Mouse (Mus musculus): ENCODE data around the gene 1700025B11Rik. TPM values are rescaled to one million over a fixed set of nuclear protein-coding genes. Genes with fewer than 3 reads are reported as not detected.

1700025B11Rik gene
- not detected in 2 replicates for polyA plus RNA-seq (2012)

DNA sequence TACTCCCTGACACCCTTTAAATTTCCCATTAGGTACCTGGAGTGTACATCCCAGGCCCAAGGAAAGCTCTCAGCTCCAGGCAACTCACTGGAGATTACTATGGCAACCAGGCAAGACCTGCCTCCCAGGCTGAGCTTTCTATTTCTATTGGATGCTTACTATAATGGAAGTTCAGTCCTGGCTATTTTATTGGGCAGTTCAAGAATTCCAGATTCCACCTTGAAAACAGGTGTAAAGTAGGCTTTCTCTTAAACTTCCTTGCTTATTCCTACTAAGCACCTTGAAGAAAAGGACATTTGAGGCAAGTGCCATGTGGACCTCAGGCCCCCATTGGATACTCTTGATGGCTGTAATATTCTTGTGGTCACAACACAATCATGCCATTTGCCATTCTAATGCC, at the start of gene 1700025B11Rik:
TSS of gene 1700025B11Rik (minus strand) at position 101 of the 400 bp plus-strand sequence.
- TF ChIP-seq GATA1 (IDR thresholded peaks at IDR 0.05; ENCODE audit: low read length) (no peak), TAL1 (IDR thresholded peaks at IDR 0.05; ENCODE audit: low read length) (no peak)
- Histone ChIP-seq H3K4me3 (replicated peaks) (no peak within 1 kb of the TSS), H3K4me1 (ENCODE audit: control insufficient read depth) (no peaks in the 10 kb centered on the region), H3K9me3 (ENCODE audit: control insufficient read depth, low read length) (no peaks in the 10 kb centered on the region), H3K27me3 (ENCODE audit: control insufficient read depth) (no peaks in the 10 kb centered on the region), H3K36me3 (ENCODE audit: control insufficient read depth) (no peaks in the 10 kb centered on the region)

GRCm38 (mm10) chr15:77606069-77606468, 44.4 kb upstream of the 1700025B11Rik start:
- TF ChIP-seq GATA1 (IDR thresholded peaks at IDR 0.05; ENCODE audit: low read length) = no peak
- no peak for TF ChIP-seq TAL1 (IDR thresholded peaks at IDR 0.05; ENCODE audit: low read length)
- no peaks in the 10 kb centered on the region for H3K9me3 ChIP-seq (ENCODE audit: control insufficient read depth, low read length)
- H3K27me3 ChIP-seq (ENCODE audit: control insufficient read depth) = no peaks in the 10 kb centered on the region
- H3K4me3 ChIP-seq (replicated peaks) = no peak overlapping the region
- no peaks in the 10 kb centered on the region for H3K4me1 ChIP-seq (ENCODE audit: control insufficient read depth)
- H3K36me3 ChIP-seq (ENCODE audit: control insufficient read depth) = no peaks in the 10 kb centered on the region

GRCm38 (mm10) chr15:77598958-77599357, 37.3 kb upstream of the 1700025B11Rik start, which contains the start of gene Gm36245:
TSS of gene Gm36245 (plus strand) at chr15:77599258.
- no peaks in the 10 kb centered on the region for H3K36me3 ChIP-seq (ENCODE audit: control insufficient read depth)
- H3K4me3 ChIP-seq (replicated peaks) = no peak within 1 kb of the TSS
- TF ChIP-seq TAL1 (IDR thresholded peaks at IDR 0.05; ENCODE audit: low read length) (no peak), GATA1 (IDR thresholded peaks at IDR 0.05; ENCODE audit: low read length) (no peak)
- no peaks in the 10 kb centered on the region for H3K4me1 ChIP-seq (ENCODE audit: control insufficient read depth)
- no peaks in the 10 kb centered on the region for H3K27me3 ChIP-seq (ENCODE audit: control insufficient read depth)
- no peaks in the 10 kb centered on the region for H3K9me3 ChIP-seq (ENCODE audit: control insufficient read depth, low read length)

DNA sequence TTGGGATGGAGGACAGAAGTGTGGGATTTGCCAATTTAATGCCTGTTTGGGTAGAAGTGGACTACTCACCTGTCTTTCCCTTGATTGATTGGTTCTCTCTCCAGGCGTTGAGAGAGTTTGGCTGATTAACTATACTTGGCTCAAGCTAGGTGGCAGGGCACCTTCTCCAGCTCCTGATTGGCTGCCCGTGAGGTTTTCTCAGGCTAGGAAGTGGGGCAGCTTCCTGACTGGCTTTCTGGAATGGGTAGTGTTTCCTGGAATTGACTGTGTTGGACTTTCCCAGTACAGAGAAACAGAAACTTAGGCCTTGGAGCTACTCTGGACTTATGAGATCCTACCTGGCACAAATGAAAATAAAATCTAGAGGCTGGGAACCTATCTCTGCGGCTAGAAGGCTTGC, 36.7 kb upstream of the 1700025B11Rik start:
- H3K4me1 ChIP-seq (ENCODE audit: control insufficient read depth) = no peaks in the 10 kb centered on the region
- H3K27me3 ChIP-seq (ENCODE audit: control insufficient read depth) = no peaks in the 10 kb centered on the region
- H3K4me3 ChIP-seq (replicated peaks) = no peak overlapping the region
- no peak for TF ChIP-seq GATA1 (IDR thresholded peaks at IDR 0.05; ENCODE audit: low read length)
- TF ChIP-seq TAL1 (IDR thresholded peaks at IDR 0.05; ENCODE audit: low read length) = no peak
- H3K9me3 ChIP-seq (ENCODE audit: control insufficient read depth, low read length) = no peaks in the 10 kb centered on the region
- no peaks in the 10 kb centered on the region for H3K36me3 ChIP-seq (ENCODE audit: control insufficient read depth)

GRCm38 (mm10) chr15:77595961-77596360, 34.3 kb upstream of the 1700025B11Rik start, which contains the start of gene Apol10b:
TSS of gene Apol10b (minus strand) at chr15:77596125.
- Histone ChIP-seq H3K9me3 (ENCODE audit: control insufficient read depth, low read length) (no peaks in the 10 kb centered on the region), H3K4me3 (replicated peaks) (no peak within 1 kb of the TSS), H3K4me1 (ENCODE audit: control insufficient read depth) (no peaks in the 10 kb centered on the region), H3K36me3 (ENCODE audit: control insufficient read depth) (no peaks in the 10 kb centered on the region), H3K27me3 (ENCODE audit: control insufficient read depth) (no peaks in the 10 kb centered on the region)
- TF ChIP-seq GATA1 (IDR thresholded peaks at IDR 0.05; ENCODE audit: low read length) = no peak
- no peak for TF ChIP-seq TAL1 (IDR thresholded peaks at IDR 0.05; ENCODE audit: low read length)

DNA sequence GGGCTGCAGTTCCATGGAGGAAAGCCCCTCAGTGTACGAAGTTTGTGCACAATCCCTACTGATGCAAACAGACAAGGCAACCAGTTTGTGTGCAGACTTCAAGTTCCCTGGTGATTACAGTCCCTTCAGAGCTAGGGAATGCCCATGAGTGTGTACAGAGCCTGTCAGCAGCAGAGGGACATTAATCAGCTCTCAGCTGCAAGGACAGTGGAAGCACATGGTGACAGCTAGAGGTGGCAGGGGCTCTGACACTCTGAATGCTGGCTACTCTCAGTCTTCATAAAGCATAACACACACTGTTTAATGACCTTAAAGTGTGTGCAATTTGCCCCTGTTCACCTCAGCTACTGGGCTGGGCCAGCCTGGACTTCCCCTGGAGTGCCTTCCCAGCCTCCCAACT, 31.9 kb upstream of the 1700025B11Rik start:
- no peaks in the 10 kb centered on the region for H3K9me3 ChIP-seq (ENCODE audit: control insufficient read depth, low read length)
- H3K4me3 ChIP-seq (replicated peaks) = no peak overlapping the region
- no peaks in the 10 kb centered on the region for H3K27me3 ChIP-seq (ENCODE audit: control insufficient read depth)
- no peaks in the 10 kb centered on the region for H3K36me3 ChIP-seq (ENCODE audit: control insufficient read depth)
- no peaks in the 10 kb centered on the region for H3K4me1 ChIP-seq (ENCODE audit: control insufficient read depth)
- no peak for TF ChIP-seq TAL1 (IDR thresholded peaks at IDR 0.05; ENCODE audit: low read length)
- no peak for TF ChIP-seq GATA1 (IDR thresholded peaks at IDR 0.05; ENCODE audit: low read length)

GRCm38 (mm10) chr15:77590881-77591280, 29.2 kb upstream of the 1700025B11Rik start:
- H3K4me1 ChIP-seq (ENCODE audit: control insufficient read depth) = no peaks in the 10 kb centered on the region
- H3K36me3 ChIP-seq (ENCODE audit: control insufficient read depth) = no peaks in the 10 kb centered on the region
- H3K9me3 ChIP-seq (ENCODE audit: control insufficient read depth, low read length) = no peaks in the 10 kb centered on the region
- TF ChIP-seq TAL1 (IDR thresholded peaks at IDR 0.05; ENCODE audit: low read length) (no peak), GATA1 (IDR thresholded peaks at IDR 0.05; ENCODE audit: low read length) (no peak)
- no peak overlapping the region for H3K4me3 ChIP-seq (replicated peaks)
- H3K27me3 ChIP-seq (ENCODE audit: control insufficient read depth) = no peaks in the 10 kb centered on the region

GRCm38 (mm10) chr15:77588981-77589380, 27.3 kb upstream of the 1700025B11Rik start:
- H3K4me3 ChIP-seq (replicated peaks) = no peak overlapping the region
- H3K36me3 ChIP-seq (ENCODE audit: control insufficient read depth) = no peaks in the 10 kb centered on the region
- H3K9me3 ChIP-seq (ENCODE audit: control insufficient read depth, low read length) = no peaks in the 10 kb centered on the region
- TF ChIP-seq GATA1 (IDR thresholded peaks at IDR 0.05; ENCODE audit: low read length) = no peak
- TF ChIP-seq TAL1 (IDR thresholded peaks at IDR 0.05; ENCODE audit: low read length) = no peak
- H3K4me1 ChIP-seq (ENCODE audit: control insufficient read depth) = no peaks in the 10 kb centered on the region
- H3K27me3 ChIP-seq (ENCODE audit: control insufficient read depth) = no peaks in the 10 kb centered on the region

DNA sequence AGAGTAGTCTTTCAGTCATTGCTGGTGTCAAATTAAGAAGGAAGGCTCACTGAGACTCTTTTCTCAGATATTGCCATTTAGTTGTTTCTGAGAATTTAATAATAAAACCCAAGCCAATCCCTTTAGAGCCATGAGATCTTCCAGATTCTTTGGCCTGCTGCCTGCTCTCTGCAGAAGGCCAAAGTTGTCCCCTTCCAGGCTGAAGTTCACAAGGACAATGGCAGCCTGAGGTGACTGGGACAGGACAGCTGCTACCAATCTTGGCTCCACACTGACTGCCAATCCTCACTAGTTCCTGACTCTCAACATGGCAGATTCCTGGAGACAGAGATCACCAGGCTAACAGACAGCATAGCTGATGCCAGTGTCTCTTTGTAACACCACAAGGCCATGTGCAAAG, 25.3 kb upstream of the 1700025B11Rik start:
- TF ChIP-seq TAL1 (IDR thresholded peaks at IDR 0.05; ENCODE audit: low read length) (no peak), GATA1 (IDR thresholded peaks at IDR 0.05; ENCODE audit: low read length) (no peak)
- Histone ChIP-seq H3K9me3 (ENCODE audit: control insufficient read depth, low read length) (no peaks in the 10 kb centered on the region), H3K36me3 (ENCODE audit: control insufficient read depth) (no peaks in the 10 kb centered on the region), H3K4me1 (ENCODE audit: control insufficient read depth) (no peaks in the 10 kb centered on the region), H3K4me3 (replicated peaks) (no peak overlapping the region), H3K27me3 (ENCODE audit: control insufficient read depth) (no peaks in the 10 kb centered on the region)

- Histone ChIP-seq H3K4me1 (ENCODE audit: control insufficient read depth) (no peaks in the 10 kb centered on the region), H3K36me3 (ENCODE audit: control insufficient read depth) (no peaks in the 10 kb centered on the region), H3K4me3 (replicated peaks) (no peak overlapping the region), H3K27me3 (ENCODE audit: control insufficient read depth) (no peaks in the 10 kb centered on the region), H3K9me3 (ENCODE audit: control insufficient read depth, low read length) (no peaks in the 10 kb centered on the region)
- TF ChIP-seq TAL1 (IDR thresholded peaks at IDR 0.05; ENCODE audit: low read length) = no peak
- TF ChIP-seq GATA1 (IDR thresholded peaks at IDR 0.05; ENCODE audit: low read length) = no peak
These were observed 20.0 kb upstream of the 1700025B11Rik start for GRCm38 (mm10) chr15:77581681-77582080.

Data from erythroblast, embryonic 14.5 days (primary cell).